Mouse (Mus musculus) bone marrow, adult 2 months (tissue): ENCODE measurements around the gene Sstr2.

ENCODE experiments used
- CTCF ChIP-seq: fragments of 200-500 bp; IDR thresholded peaks from 2 replicates; pipeline ENCODE4 v1.5.1; 2011; ENCODE audit warnings: low read length, control low read depth; ENCODE audit not compliant: control insufficient read depth, insufficient read depth
- POLR2A ChIP-seq: fragments of 200-500 bp; IDR thresholded peaks from 2 replicates; pipeline ENCODE4 v1.6.1; 2011; ENCODE audit warnings: low read depth, mild to moderate bottlenecking, control low read depth, low read length, borderline replicate concordance; ENCODE audit not compliant: control insufficient read depth

DNA sequence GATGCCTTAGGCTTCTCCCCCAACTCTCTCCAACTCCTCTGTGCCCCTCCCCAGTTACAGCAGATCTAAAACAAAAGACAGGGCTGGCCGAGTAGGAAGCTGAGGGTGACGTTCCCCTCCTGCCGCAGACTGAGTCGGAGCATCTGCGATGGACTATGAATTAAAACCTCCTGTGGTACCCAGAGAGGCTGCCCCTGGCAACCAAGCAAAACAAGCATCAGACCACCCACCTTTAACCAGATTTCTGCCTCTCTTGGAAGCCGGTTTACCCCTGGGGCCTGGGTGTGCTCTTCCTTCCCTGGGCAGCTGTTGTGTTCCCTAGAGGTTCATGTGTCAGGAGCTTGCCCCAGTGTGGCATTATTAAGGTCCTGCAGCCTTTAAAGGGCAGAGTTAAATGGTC, 32.7 kb upstream of the Sstr2 start:
- TF ChIP-seq POLR2A (no peak), CTCF (no peak)
